Mouse (Mus musculus) c-Kit-positive CD71-positive TER-119-positive erythroid progenitor cells, embryonic 14.5 days (primary cell): ENCODE measurements around the gene Gins2.

Source experiments
- DNase-seq: peaks from one replicate; pipeline ENCODE4 v3.0.0-alpha.2; 2013; ENCODE audit warnings: low spot score

Gins2 gene

DNA sequence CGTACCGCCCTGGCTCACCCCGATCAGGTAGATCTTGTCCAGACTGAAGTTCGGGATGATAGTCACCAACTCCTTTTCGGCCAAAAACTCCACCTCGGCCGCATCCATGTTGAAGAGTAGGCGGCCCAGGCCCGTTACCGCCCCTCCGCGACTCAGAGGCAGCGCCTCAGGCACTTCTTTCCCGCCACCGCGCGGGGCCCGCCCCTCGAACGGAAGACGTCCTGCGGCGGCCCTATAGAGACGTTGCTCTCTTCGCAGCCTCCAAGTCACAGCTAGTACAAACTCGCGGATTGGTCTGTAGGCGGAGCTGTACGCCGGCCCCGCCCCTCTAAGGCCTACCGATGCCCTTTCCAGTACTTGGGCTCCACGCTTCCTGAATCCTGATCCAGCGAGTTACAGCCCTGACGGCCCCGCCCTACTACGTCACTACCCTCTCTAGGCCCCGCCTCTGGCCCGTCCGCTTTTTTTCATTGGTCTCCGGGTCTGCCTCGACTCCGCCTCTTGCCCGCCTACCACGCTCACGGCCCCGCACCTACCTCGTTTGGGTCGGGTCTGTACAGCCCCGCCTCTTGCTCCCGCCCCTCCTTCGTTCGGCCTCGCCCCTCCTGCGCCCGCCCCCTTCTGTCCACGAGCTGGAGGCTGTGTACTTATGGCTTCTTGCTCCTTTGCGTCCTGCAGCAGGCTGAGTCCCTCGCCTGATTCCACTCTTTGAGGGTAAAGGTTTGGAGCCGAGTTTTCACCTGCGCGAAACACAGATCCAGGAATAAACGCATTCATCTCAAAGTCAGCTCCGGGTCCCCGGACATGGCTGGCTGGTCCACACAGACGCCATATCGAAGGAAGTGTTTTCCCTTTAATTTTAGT is at the start of gene Gins2:
TSS of gene Gins2 (minus strand) at position 397 of the 864 bp plus-strand sequence.
- peak; percentile 100 for DNase-seq

DNA sequence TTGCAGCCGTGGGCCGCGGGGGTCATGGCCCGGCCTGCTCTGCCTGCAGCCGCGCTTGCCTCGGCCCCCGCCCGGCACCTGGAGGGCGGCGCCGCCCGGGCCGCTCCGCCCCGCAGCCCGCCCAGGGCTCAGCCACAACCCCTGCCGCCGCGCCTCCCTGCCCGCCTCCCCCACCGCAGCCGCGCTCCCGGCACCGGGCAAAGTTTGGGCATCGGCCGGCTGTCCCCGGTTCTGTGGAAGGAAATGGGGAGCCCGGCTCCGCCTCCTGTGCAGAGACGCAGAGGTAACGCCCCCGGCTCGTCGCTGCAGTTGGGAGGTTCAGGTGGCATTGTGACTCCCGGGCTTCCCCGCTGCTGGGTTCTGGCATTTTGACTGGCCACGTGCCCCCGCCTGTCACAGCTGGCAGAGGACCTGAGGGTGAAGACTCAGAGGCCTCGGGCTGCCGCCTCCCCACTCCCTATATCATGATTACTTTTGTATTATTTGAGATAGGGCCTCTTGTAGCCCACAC is 45.3 kb upstream of the Gins2 start:
- no peak for DNase-seq

DNA sequence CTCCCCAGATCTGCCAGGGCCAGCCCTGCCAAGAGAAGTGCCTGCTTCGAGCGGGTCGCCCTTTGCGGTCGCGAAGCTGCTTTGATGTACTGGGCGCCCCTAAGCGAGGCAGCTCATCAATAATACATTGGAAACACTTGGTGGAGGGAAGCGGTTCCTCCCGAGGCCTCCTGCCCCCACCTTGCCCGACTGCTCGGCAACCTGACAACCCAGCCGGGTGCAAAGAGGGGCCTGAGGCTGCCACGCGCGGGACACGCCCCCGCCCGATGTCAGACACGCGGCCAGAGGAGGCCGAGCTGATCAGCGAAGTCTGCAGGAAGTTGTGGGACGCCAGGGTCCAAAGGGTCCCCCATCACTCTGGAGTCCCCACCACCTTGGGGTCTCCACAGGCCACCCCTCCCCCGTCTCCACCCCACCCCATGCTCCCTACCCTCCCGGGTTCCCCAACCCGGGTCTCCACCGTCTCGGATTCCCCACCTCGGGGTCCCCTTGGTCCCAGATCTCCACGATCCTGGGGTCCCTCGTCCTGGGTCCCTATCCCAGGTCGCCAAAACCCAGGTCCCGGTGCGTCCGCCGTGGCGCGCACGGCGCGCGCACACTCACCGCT is 44.7 kb upstream of the Gins2 start:
- no peak for DNase-seq

DNA sequence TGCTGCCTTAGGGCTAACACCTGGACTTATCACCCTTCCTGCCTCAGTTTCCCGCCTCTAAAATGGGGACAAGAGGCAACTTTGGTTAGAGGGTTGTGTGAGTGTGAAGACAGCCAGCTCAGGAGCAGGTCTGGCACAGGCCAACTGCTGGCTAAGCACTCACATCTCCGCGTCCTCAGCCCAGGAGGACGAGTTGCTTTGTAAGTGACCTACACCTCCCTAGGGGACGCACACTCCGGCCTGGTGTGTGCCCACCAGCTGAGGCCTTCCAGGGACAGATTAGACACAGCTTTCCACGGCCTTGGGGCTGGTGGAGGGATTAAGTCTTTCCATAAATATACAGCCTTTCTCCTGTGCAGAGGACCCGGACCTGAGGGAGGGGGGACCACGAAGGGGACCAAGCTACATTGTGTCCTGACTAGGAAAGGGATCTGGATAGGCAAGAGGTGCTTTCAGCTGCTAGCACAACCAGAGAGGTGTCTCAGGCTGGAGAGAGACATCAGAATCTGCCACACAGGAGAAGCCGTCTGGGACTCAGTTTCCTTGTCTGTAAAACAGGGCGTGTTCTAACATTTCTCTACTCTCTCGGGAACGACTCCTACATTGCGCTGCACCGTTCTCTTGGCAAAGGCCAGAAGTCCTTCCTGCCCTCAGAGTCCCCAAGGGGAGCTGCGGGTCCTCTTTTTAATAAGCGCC is 44.0 kb upstream of the Gins2 start:
- no peak for DNase-seq

DNA sequence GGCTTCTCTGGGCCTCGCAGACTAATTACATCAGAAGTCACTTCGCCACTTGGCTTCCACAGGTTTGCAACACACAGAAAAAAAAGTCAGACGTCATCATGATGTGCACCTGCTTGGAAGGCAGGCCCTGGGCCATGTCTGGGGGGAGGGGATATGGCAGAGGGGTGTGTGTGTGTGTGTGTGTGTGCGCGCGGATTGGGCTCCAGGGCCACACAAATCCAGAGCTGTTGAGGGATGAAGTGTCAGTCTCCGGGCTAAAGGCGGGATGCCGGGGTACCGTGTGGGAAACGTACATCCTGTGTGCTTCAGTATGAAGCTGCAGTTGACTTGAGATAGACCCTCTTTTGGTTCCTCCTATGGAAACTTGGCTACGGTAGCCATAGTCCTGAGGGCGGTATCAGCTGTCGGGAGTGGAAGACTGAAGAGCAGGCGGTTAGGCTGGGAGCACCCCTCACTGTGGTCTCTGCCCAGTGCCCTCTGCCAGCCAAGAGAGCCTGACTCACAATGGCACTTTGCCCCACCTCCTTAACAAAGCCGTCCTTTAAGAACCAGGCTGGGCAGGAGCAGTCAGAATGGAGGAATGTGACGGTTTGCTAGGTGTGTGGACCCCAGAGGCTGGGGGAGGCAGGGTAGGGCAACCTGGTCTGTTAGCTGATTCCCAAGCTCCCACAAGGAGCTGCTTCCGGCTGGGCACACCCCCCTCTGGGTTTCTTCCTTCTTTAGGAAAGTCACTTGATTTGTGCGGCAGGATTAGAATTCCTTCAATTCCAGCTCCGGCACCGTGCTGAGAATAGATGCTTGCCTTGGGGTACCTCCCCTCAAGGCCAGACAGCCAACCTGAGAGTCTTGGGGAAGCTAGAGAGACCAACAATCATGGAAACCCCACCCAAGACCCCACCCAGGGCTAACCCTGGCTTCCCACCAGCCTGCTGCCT is 42.6 kb upstream of the Gins2 start:
- DNase-seq = no peak

DNA sequence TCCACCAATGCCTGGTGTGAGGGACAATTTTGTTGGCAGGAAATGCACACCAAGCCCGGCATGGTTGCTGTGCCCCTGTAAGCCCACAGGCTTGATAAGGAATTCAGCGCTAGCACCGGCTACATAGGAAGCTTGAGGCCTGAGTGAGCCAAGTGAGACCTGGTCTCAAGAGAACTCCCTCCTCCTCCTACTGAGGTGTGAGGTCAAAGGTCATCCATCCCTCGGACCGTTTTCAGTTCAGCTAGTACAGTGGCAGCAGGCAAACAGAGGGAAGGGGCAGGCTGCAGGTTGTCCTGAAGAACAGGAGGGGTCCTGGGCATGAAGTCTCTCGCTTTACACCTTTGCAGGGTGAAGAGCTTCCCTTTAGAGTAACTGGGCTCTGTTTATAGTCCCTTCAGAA is 41.7 kb upstream of the Gins2 start:
- DNase-seq = no peak

DNA sequence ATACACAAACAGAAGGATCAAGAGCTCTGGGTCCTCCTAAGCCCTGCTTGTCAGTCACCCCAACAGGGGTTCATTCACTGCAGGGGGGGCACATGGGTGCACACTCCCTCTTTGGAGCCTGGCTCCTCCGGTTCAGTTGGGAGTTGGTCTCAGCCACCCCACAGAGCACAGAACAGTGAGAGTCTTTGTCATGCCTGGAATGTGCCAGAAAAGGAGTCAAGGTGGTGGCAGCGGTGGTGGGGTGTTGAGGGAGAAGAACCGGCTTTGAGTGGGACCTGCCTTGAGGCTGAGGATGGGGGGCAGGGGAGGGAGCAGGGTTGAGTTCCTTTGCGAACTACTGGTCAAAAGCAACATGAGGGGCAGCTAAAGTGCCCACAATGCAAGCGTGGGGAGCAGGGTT is 40.9 kb upstream of the Gins2 start:
- no peak for DNase-seq

DNA sequence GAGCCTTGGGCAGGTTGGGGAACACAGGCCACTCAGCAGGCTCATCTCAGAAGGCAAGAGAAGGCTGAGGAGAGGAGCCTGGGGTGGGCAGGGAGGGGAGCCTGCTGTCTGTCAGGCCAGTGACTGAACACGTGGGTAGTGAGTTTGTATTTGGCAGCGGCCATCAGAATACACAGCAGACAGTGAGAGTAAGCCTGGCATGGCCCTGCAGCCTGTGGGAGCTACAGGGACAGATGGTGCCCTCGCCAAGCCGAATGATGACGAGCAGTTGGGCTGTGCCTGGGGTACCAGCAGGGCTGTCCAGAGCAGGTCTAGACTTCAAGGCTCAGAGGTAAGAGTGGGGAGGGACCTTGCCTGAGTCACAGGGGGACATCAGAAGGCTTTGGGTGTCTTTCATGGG is 38.2 kb upstream of the Gins2 start:
- no peak for DNase-seq

DNA sequence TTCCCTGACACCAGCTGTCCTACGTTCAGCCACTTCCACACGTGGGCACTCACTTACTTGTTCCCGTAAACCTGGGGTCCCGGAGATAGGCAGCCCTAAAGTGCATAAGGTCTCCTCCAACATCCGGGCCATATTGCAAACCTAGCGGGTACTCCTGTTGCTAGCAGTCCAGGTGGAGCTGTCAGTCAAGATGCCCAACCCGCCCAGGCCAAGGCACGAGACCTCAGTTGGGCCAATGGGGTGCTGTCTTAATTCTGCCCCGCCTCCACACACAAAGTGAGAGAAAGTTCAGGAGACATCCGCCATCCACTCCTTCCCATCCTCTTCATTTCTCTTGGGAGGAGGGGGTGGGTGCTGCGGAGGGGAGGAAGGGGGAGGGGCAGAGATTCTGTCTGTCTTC is 37.4 kb upstream of the Gins2 start:
- DNase-seq = no peak

DNA sequence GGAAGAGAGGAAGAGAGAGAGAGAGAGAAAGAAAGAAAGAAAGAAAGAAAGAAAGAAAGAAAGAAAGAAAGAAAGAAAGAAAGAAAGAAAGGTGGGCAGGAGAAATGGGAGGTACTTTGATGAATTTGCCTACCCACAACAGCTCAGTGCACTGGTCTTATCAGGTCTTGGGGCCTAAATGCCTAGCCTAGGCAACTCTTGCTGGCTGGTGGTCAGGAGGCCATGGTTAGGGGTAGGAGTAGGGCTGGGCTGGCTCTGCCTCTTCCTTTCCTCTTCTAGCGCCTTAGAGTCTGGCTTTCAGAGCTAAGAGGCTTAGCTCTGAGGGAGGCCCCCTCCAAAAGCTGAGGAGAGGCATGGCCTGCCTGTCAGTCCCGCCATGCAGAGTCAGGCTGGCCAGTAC is 34.5 kb upstream of the Gins2 start:
- DNase-seq = no peak

DNA sequence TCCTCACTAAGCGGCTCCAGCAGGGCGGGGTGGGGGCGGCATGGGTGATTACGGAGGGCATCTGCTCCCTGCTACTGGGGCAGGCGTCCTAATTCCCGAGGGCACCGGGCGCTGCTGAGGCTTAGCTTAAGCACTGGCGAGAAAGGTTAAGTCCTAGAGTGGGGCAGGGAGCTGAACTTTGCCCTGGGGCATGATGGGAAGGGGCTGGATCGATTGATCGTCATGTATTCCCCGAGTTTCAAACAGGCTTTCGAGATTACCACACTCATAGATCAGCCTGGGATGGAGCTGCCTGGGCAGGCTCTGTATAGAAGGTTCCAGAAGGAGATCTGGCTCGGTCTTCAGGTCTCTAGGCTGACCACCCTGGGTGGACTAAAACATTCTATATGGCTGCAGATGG is 33.1 kb upstream of the Gins2 start:
- DNase-seq = no peak

DNA sequence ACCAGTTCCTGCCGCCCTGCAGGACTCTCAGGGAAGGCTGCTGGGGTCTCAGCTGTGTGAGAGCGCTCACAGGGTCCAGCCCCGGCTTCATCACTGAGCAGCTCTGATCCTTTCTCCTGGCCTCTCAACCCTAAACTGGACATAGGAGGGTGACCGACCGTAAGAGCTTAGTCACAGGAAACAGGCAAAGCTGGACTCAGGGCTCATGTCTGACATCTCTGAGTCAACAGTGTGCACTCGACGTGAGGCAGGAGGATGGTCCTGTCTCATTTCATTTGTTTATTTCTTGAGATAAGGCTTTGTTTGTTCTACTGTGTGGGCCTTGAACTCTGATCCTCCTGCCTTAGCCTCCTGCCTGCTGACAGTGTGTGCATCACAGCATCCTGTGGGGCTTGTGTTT is 31.3 kb upstream of the Gins2 start:
- DNase-seq = no peak

DNA sequence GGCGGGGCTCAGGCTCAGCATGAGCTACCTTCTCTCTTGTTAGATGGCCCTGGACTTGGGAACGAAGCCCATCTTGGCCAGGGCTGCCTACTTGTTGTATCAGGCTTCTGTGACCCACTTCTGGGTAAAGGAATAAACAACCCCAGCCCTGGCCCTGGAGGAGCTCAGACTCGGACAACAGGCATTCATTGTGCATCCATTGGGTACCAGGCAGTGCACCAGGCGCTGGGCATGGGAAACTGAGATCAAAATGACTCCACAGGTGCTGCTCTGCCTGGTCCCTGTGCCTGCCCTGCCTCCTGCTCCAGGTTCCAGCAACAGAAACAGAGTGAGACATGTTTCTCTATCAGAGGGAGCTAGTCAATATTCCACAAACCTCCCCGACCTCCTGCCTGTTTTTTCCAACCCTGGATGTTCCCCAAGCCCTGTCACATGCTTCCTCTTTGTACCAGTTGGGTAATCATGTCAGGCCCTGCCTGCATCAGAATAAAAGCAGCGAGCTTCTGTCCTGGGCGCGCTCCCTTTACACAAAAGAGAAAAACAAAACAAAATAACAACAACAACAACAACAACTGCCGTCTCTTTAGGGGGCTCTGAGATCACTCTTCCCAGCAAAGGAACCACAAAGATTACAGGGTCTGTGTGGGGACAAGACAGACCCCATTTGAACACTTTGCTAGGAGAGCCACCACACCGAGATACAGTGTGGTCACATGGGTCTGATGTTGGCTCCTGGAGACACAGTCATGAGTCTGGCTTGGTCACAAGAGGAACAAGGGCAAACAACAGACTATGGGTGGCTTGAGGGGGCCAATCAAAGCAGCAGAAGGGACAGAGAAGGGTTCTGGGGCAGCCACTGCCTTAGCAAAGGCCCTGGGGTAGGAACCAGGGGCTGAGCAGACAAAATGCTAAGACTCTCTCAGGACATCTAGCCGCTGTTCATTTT is 30.4 kb upstream of the Gins2 start:
- no peak for DNase-seq

DNA sequence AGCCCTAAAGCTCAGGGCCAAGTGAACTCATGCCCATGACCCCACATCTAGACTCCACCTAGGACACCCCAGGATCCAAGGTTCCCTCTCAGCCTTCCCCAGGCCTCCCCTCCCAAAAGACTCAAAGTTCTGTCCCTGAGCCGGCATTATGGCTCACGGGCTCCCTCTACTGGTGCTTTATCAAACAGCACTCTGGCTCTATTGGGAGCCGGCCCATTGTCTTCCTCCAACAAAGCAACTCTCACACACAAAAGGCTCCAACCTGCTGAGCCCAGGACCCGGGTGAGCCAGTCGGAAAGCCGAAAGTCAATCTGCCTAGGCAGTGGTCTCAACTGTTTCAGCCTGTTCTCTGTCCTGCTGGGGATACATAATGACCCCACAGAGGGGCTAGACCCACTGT is 29.0 kb upstream of the Gins2 start:
- peak; percentile 64 for DNase-seq

DNA sequence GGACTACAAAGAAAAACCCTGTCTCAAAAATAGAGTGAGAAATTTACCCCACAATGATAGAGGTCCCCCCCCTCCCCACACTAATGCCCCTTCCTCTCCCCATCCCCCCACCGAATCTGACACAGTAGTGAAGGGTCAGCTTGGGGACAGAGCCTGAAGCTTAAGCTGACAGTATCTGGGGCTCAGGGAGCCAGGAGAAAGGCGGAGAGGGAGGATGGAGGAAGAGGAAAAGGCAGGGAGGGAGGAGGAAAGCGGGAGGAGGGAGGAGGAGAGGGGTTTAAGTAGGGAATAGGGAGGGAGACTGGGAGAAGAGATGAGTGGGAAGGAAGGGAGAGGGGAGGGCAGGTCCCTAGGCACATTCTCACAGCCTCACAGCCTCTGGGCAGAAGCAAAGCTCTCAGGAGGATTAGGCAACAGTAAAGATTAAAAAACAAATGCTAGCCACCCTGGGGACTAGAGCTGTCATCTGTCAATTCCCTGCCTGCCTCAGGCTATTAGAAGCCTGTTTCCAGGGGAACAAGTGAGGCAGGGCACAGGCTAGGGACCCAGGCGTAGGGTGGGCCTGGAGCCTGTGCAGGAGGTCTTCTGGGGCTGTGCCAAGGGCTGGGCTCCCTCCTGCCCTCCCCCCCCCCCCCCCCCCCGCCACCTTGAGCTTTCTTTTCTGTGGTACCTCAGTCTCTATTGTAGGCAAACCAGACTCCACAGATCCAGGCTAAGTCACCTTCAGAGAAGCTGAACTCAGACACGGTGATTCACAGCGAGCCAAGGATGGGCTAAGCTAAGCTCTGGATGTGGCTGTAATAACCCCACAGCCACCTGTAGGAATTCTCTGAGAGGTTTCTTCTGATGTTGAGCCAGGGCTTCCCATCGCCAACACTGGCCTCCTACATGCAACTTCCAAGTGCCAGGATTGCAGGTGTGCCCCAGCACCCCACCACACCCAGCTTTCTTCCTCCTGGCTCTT is 27.8 kb upstream of the Gins2 start:
- no peak for DNase-seq

DNA sequence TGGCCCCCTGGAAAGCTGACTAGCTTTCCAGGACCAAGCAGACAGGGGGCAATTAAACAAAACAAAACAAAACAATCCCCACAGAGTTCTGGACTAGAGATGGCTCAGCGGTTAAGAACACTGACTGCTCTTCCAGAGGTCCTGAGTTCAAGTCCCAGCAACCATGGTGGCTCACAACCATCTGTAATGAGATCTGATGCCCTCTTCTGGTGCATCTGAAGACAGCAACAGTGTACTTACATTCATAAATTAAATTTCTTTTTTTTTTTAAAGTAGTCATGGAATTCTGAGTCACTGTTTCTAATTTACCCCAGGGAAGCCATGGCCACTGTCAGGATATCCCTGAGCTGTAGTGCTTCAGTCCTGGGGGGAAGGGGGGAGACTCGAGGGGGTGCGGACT is 25.4 kb upstream of the Gins2 start:
- DNase-seq = no peak

DNA sequence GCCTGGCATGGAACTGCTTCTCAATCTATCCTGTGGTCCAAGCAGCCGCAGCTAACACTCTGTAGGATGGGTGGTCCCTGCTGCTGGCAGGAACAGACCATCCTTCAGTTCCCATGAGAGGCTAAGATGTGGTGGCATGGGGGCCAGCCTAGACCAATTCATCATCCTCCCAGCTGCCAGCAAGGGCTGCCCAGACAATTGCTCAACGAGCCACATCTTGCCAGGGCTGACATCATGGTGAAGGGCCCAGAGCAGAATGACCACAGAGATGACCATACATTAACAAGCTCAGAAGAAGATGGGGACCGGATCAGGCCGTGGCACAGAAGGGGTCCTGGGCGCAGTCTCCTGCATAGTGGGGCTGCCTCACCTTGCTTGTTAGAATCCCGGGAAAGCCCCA is 21.7 kb upstream of the Gins2 start:
- DNase-seq = no peak

DNA sequence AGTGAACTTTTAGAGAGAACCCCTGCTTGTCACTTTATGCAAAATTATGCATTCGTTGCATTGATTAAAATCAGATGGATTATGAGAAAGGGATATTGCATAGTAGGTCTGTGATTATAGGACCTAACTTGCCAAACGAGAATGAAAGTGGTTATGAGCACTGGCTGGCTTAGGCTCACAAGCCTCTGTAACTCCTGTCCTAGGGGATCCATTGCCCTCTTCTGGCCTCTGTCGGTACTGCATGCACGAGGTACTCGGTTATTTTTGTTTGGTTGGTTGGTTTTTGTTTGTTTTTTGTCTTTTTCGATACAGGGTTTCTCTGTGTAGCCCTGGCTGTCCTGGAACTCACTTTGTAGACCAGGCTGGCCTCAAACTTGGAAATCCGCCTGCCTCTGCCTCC is 18.8 kb upstream of the Gins2 start:
- DNase-seq = peak; percentile 71

DNA sequence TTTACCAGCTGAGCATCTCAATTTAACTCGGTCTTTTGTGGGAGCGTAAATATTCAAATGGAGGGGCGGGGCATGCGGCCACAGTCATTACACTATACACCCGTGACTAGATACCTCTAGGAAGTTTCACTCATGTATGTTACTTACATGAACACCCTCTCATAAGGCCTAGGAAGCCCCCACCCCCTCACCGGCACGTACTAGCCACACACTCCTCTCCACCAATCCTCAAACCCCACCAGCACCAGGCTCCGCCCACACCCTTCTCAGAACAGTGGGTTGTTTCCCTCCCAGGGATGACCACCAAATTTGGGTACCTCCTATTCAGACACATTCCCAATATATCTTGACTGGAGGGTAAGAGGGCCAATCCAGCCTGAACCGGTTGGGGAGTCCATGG is 18.4 kb upstream of the Gins2 start:
- no peak for DNase-seq

DNA sequence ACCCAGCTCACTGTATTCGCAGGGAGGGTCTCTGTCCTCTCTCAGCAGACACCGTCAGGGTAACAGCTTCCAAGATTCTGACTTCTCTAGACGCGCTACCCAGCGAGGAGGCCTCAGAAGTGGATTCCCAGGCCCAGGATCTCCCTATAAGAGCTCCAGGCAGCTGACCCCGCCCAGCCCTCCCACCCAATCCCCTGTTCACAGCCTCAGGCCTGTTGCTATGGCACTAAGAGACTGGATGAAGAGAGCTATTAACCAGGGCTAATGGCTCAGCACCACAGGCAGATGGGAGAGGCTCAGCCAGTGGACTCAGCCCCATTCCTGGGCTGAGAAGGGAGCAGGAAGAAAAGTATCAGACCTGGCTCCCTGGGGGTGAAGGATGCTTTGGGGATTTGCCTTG is 13.6 kb upstream of the Gins2 start:
- no peak for DNase-seq
